Mouse (Mus musculus): ENCODE data around the gene Myl4. TPM values are rescaled to one million over a fixed set of nuclear protein-coding genes. Genes with fewer than 3 reads are reported as not detected.

The Myl4 gene
- total and polyA plus RNA-seq, 2 experiments from 2014 or later = 4.0 to 4.6 TPM

- Histone ChIP-seq H3K9ac (replicated peaks; ENCODE audit: low read length, poor library complexity, severe bottlenecking) (no peak overlapping the region), H3K4me3 (ENCODE audit: low read depth, low read length) (no peak overlapping the region), H3K4me2 (ENCODE audit: low read depth, low read length, poor library complexity, severe bottlenecking) (no peak overlapping the region), H3K27me3 (ENCODE audit: insufficient read depth, low read length) (no peaks in the 10 kb centered on the region), H3K36me3 (ENCODE audit: insufficient read depth, low read length) (no peaks in the 10 kb centered on the region), H3K4me1 (ENCODE audit: insufficient read depth, low read length) (no peaks in the 10 kb centered on the region), H3K27ac (ENCODE audit: low read depth, low read length) (no peak overlapping the region), H3K9me3 (ENCODE audit: low read length) (no peaks in the 10 kb centered on the region)
- DNase-seq (ENCODE audit: low spot score) (no peak), ATAC-seq (ENCODE audit: low FRiP score) (no peak)
- WGBS = 42% methylated on average over 11 of the region's 11 CpGs
- TF ChIP-seq CTCF (IDR thresholded peaks at IDR 0.05) = no peak
These were observed 77.3 kb downstream of the Myl4 start for GRCm38 (mm10) chr11:104627616-104628301.

GRCm38 (mm10) chr11:104628566-104628965, 78.1 kb downstream of the Myl4 start:
- Histone ChIP-seq H3K4me3 (ENCODE audit: low read depth, low read length) (no peak overlapping the region), H3K9ac (replicated peaks; ENCODE audit: low read length, poor library complexity, severe bottlenecking) (no peak overlapping the region), H3K27me3 (ENCODE audit: insufficient read depth, low read length) (no peaks in the 10 kb centered on the region), H3K4me2 (ENCODE audit: low read depth, low read length, poor library complexity, severe bottlenecking) (no peak overlapping the region), H3K36me3 (ENCODE audit: insufficient read depth, low read length) (no peaks in the 10 kb centered on the region), H3K9me3 (ENCODE audit: low read length) (no peaks in the 10 kb centered on the region), H3K27ac (ENCODE audit: low read depth, low read length) (no peak overlapping the region), H3K4me1 (ENCODE audit: insufficient read depth, low read length) (no peaks in the 10 kb centered on the region)
- no peak for TF ChIP-seq CTCF (IDR thresholded peaks at IDR 0.05)
- ATAC-seq (ENCODE audit: low FRiP score) (no peak), DNase-seq (ENCODE audit: low spot score) (no peak)
- WGBS = 89% methylated on average over 5 of the region's 5 CpGs

GRCm38 (mm10) chr11:104630185-104630835, 79.8 kb downstream of the Myl4 start:
- H3K27me3 ChIP-seq (ENCODE audit: insufficient read depth, low read length) = no peaks in the 10 kb centered on the region
- no peak overlapping the region for H3K4me2 ChIP-seq (ENCODE audit: low read depth, low read length, poor library complexity, severe bottlenecking)
- ATAC-seq (ENCODE audit: low FRiP score) (no peak), DNase-seq (ENCODE audit: low spot score) (peak; percentile 16)
- H3K4me1 ChIP-seq (ENCODE audit: insufficient read depth, low read length) = no peaks in the 10 kb centered on the region
- H3K9me3 ChIP-seq (ENCODE audit: low read length) = no peaks in the 10 kb centered on the region
- 77% methylated on average over 7 of the region's 7 CpGs for WGBS
- no peak overlapping the region for H3K4me3 ChIP-seq (ENCODE audit: low read depth, low read length)
- no peak overlapping the region for H3K27ac ChIP-seq (ENCODE audit: low read depth, low read length)
- H3K9ac ChIP-seq (replicated peaks; ENCODE audit: low read length, poor library complexity, severe bottlenecking) = no peak overlapping the region
- TF ChIP-seq CTCF (IDR thresholded peaks at IDR 0.05) = no peak
- H3K36me3 ChIP-seq (ENCODE audit: insufficient read depth, low read length) = no peaks in the 10 kb centered on the region

GRCm38 (mm10) chr11:104631306-104631705, 80.8 kb downstream of the Myl4 start:
- ATAC-seq (ENCODE audit: low FRiP score) = no peak
- Histone ChIP-seq H3K27ac (ENCODE audit: low read depth, low read length) (no peak overlapping the region), H3K4me1 (ENCODE audit: insufficient read depth, low read length) (no peaks in the 10 kb centered on the region), H3K4me3 (ENCODE audit: low read depth, low read length) (no peak overlapping the region), H3K9me3 (ENCODE audit: low read length) (no peaks in the 10 kb centered on the region), H3K9ac (replicated peaks; ENCODE audit: low read length, poor library complexity, severe bottlenecking) (no peak overlapping the region), H3K36me3 (ENCODE audit: insufficient read depth, low read length) (no peaks in the 10 kb centered on the region), H3K27me3 (ENCODE audit: insufficient read depth, low read length) (no peaks in the 10 kb centered on the region), H3K4me2 (ENCODE audit: low read depth, low read length, poor library complexity, severe bottlenecking) (no peak overlapping the region)
- no peak for DNase-seq (ENCODE audit: low spot score)
- TF ChIP-seq CTCF (IDR thresholded peaks at IDR 0.05) = no peak
- WGBS = 76% methylated on average over 1 of the region's 1 CpGs

- WGBS = 94% methylated on average over 14 of the region's 14 CpGs
These were observed 86.5 kb downstream of the Myl4 start for GRCm38 (mm10) chr11:104637010-104637409.

GRCm38 (mm10) chr11:104638006-104638405, 87.5 kb downstream of the Myl4 start:
- DNase-seq (ENCODE audit: low spot score) (peak; percentile 49), ATAC-seq (ENCODE audit: low FRiP score) (no peak)

More at GRCm38 (mm10) chr11:104637010-104637409, 86.5 kb downstream of the Myl4 start:
- DNase-seq (ENCODE audit: low spot score) (no peak), ATAC-seq (ENCODE audit: low FRiP score) (no peak)
- H3K27me3 ChIP-seq (ENCODE audit: insufficient read depth, low read length) = no peaks in the 10 kb centered on the region
- H3K9me3 ChIP-seq (ENCODE audit: low read length) = no peaks in the 10 kb centered on the region
- H3K4me1 ChIP-seq (ENCODE audit: insufficient read depth, low read length) = no peaks in the 10 kb centered on the region
- H3K4me3 ChIP-seq (ENCODE audit: low read depth, low read length) = no peak overlapping the region
- no peak overlapping the region for H3K4me2 ChIP-seq (ENCODE audit: low read depth, low read length, poor library complexity, severe bottlenecking)
- no peak overlapping the region for H3K27ac ChIP-seq (ENCODE audit: low read depth, low read length)
- H3K9ac ChIP-seq (replicated peaks; ENCODE audit: low read length, poor library complexity, severe bottlenecking) = no peak overlapping the region
- no peak for TF ChIP-seq CTCF (IDR thresholded peaks at IDR 0.05)
- H3K36me3 ChIP-seq (ENCODE audit: insufficient read depth, low read length) = no peaks in the 10 kb centered on the region

More at GRCm38 (mm10) chr11:104638006-104638405, 87.5 kb downstream of the Myl4 start:
- H3K36me3 ChIP-seq (ENCODE audit: insufficient read depth, low read length) = no peaks in the 10 kb centered on the region
- TF ChIP-seq CTCF (IDR thresholded peaks at IDR 0.05) = no peak
- H3K27ac ChIP-seq (ENCODE audit: low read depth, low read length) = no peak overlapping the region
- H3K27me3 ChIP-seq (ENCODE audit: insufficient read depth, low read length) = no peaks in the 10 kb centered on the region
- no peak overlapping the region for H3K4me2 ChIP-seq (ENCODE audit: low read depth, low read length, poor library complexity, severe bottlenecking)
- no peaks in the 10 kb centered on the region for H3K4me1 ChIP-seq (ENCODE audit: insufficient read depth, low read length)
- H3K9me3 ChIP-seq (ENCODE audit: low read length) = no peaks in the 10 kb centered on the region
- 59% methylated on average over 5 of the region's 5 CpGs for WGBS
- no peak overlapping the region for H3K4me3 ChIP-seq (ENCODE audit: low read depth, low read length)
- no peak overlapping the region for H3K9ac ChIP-seq (replicated peaks; ENCODE audit: low read length, poor library complexity, severe bottlenecking)
